Mouse (Mus musculus) erythroid progenitor cell, adult 5-6 weeks (primary cell): ENCODE results near the gene Tmem69. TPM values are rescaled to one million over a fixed set of nuclear protein-coding genes. Genes with fewer than 3 reads are reported as not detected.

ENCODE experiments used
- ATAC-seq: replicated peaks from 2 replicates; pipeline ENCODE4 v1.8.0; 2016; ENCODE audit warnings: moderate number of reproducible peaks, mild to moderate bottlenecking, moderate TSS enrichment, inconsistent platforms; ENCODE audit not compliant: poor library complexity, low FRiP score, severe bottlenecking
- total RNA-seq, 2 experiments: library from RNA; stranded (forward) in 1 of 2; stranded (reverse) in 1 of 2; fragments of 150-400 nt in 1 of 2; fragments of 186-747, 209-891 nt in 1 of 2; gene quantifications; 2 replicates each; pipeline versions ENCODE4 v1.2.3 to v1.2.4; 2015 to 2017; ENCODE audit warnings: low replicate concordance in 2 of 2

The Tmem69 gene
- 5.9 and 10.1 TPM in 2 replicates for total RNA-seq (2015; ENCODE audit: low replicate concordance)
- total RNA-seq (2017; ENCODE audit: low replicate concordance), result 2.4 and 9.8 TPM in 2 replicates

GRCm38 (mm10) chr4:116555413-116556300, at the start of gene Tmem69:
TSS of gene Tmem69 (minus strand) at chr4:116555936.
- peak; percentile 39; the same call in 1 of the 2 replicates for ATAC-seq

- peak; percentile 97 for ATAC-seq
These were observed 41.5 kb upstream of the Tmem69 start for GRCm38 (mm10) chr4:116596978-116597881.

- no peak for ATAC-seq
These were observed 40.6 kb upstream of the Tmem69 start, which contains the start of gene Ccdc17 for GRCm38 (mm10) chr4:116596379-116596778. TSS of gene Ccdc17 (plus strand) at chr4:116596654.

GRCm38 (mm10) chr4:116595793-116596192, 40.1 kb upstream of the Tmem69 start:
- no peak for ATAC-seq

GRCm38 (mm10) chr4:116558151-116558882, 2.6 kb upstream of the Tmem69 start:
- ATAC-seq, result no peak

- peak; percentile 84 for ATAC-seq
These were observed 1.8 kb upstream of the Tmem69 start, which contains the start of gene Gpbp1l1 for GRCm38 (mm10) chr4:116557306-116558121. TSS of gene Gpbp1l1 (plus strand) at chr4:116557658.

- ATAC-seq, result peak; percentile 88
These were observed 997 bp upstream of the Tmem69 start for GRCm38 (mm10) chr4:116556561-116557305.

GRCm38 (mm10) chr4:116553035-116553434, 2.7 kb downstream of the Tmem69 start:
- no peak for ATAC-seq

- ATAC-seq, result no peak
These were observed 5.3 kb downstream of the Tmem69 start for GRCm38 (mm10) chr4:116550432-116550831.

GRCm38 (mm10) chr4:116537737-116538136, 18.0 kb downstream of the Tmem69 start:
- ATAC-seq, result no peak

GRCm38 (mm10) chr4:116536351-116536750, 19.4 kb downstream of the Tmem69 start:
- ATAC-seq, result no peak

GRCm38 (mm10) chr4:116531109-116531508, 24.6 kb downstream of the Tmem69 start:
- no peak for ATAC-seq

- peak; percentile 97 for ATAC-seq
These were observed 48.1 kb downstream of the Tmem69 start, which contains the start of gene Ipp for GRCm38 (mm10) chr4:116507425-116508218. TSS of gene Ipp (plus strand) at chr4:116507549.

- peak; percentile 8; the same call in 1 of the 2 replicates for ATAC-seq
These were observed 48.8 kb downstream of the Tmem69 start for GRCm38 (mm10) chr4:116506886-116507424.
